Mouse (Mus musculus) megakaryocyte progenitor cell, adult 5-6 weeks (primary cell): ENCODE measurements around the gene E2f3. TPM values are rescaled to one million over a fixed set of nuclear protein-coding genes. Genes with fewer than 3 reads are reported as not detected.

ENCODE experiments used
- ATAC-seq: replicated peaks from 2 replicates; pipeline ENCODE4 v1.8.0; 2016; ENCODE audit warnings: mild to moderate bottlenecking, moderate TSS enrichment, inconsistent platforms; ENCODE audit not compliant: poor library complexity
- total RNA-seq, 2 experiments: library from RNA; stranded (forward) in 1 of 2; stranded (reverse) in 1 of 2; fragments of 157-497, 149-512 nt in 1 of 2; fragments of 200-1000 nt in 1 of 2; gene quantifications; 2 replicates each; pipeline versions ENCODE4 v1.2.3 to v1.2.4; 2015 to 2017

E2f3 gene
- total RNA-seq (2015) (16.9 and 17.8 TPM in 2 replicates), total RNA-seq (2017) (11.8 and 12.4 TPM in 2 replicates)

GRCm38 (mm10) chr13:29985855-29986755 lies at the start of gene E2f3:
TSS of gene E2f3 (minus strand) at chr13:29986063.
- peak; percentile 72 for ATAC-seq

GRCm38 (mm10) chr13:30034540-30034939 lies 48.7 kb upstream of the E2f3 start:
- ATAC-seq = peak; percentile 88

GRCm38 (mm10) chr13:30031684-30032335 lies 45.9 kb upstream of the E2f3 start:
- no peak for ATAC-seq

GRCm38 (mm10) chr13:30027841-30028240 lies 42.0 kb upstream of the E2f3 start:
- no peak for ATAC-seq

- no peak for ATAC-seq
Observed at GRCm38 (mm10) chr13:30022487-30022886, 36.6 kb upstream of the E2f3 start.

- no peak for ATAC-seq
Observed at GRCm38 (mm10) chr13:30018573-30018972, 32.7 kb upstream of the E2f3 start.

- no peak for ATAC-seq
Observed at GRCm38 (mm10) chr13:30017611-30018010, 31.7 kb upstream of the E2f3 start.

- no peak for ATAC-seq
Observed at GRCm38 (mm10) chr13:30014576-30014975, 28.7 kb upstream of the E2f3 start.

GRCm38 (mm10) chr13:30012226-30012625 lies 26.4 kb upstream of the E2f3 start:
- ATAC-seq = no peak

- ATAC-seq = 0 out of 2 replicates have a peak, but pooled peaks have one; percentile 29
Observed at GRCm38 (mm10) chr13:30008738-30009137, 22.9 kb upstream of the E2f3 start.

GRCm38 (mm10) chr13:30005422-30005821 lies 19.6 kb upstream of the E2f3 start:
- no peak for ATAC-seq

- ATAC-seq = no peak
Observed at GRCm38 (mm10) chr13:30004849-30005248, 19.0 kb upstream of the E2f3 start.

- ATAC-seq = peak; percentile 97
Observed at GRCm38 (mm10) chr13:30003169-30003568, 17.3 kb upstream of the E2f3 start.

- no peak; the same call in 1 of the 2 replicates for ATAC-seq
Observed at GRCm38 (mm10) chr13:30001041-30001440, 15.2 kb upstream of the E2f3 start.

GRCm38 (mm10) chr13:29987956-29988355 lies 2.1 kb upstream of the E2f3 start:
- ATAC-seq = no peak

- no peak for ATAC-seq
Observed at GRCm38 (mm10) chr13:29986756-29987120, 875 bp upstream of the E2f3 start.

GRCm38 (mm10) chr13:29985101-29985854 lies 585 bp downstream of the E2f3 start:
- ATAC-seq = peak; percentile 0; the same call in 1 of the 2 replicates

- ATAC-seq = peak; percentile 32
Observed at GRCm38 (mm10) chr13:29984286-29985100, 1.4 kb downstream of the E2f3 start.

- ATAC-seq = no peak
Observed at GRCm38 (mm10) chr13:29983523-29984191, 2.2 kb downstream of the E2f3 start.

- 0 out of 2 replicates have a peak, but pooled peaks have one; percentile 9 for ATAC-seq
Observed at GRCm38 (mm10) chr13:29983037-29983436, 2.8 kb downstream of the E2f3 start.
